Mouse (Mus musculus) heart, adult 2 months (tissue): ENCODE results near the gene Gm13287.
"Not testable (repeated sequence)": the region's sequence is repeated elsewhere in the genome, so short reads cannot be mapped to it uniquely, and the experiment has no call there.

Source experiments
- CTCF ChIP-seq: fragments of 200-600 bp; IDR thresholded peaks from 2 replicates; pipeline ENCODE4 v1.8.1; 2022; ENCODE audit warnings: antibody characterized with exemption, mild to moderate bottlenecking, moderate library complexity
- EP300 ChIP-seq: fragments of 200-500 bp; IDR thresholded peaks from 2 replicates; pipeline ENCODE4 v1.6.1; 2011; ENCODE audit warnings: low read depth, low read length, control low read depth; ENCODE audit not compliant: insufficient read depth
- POLR2A ChIP-seq: fragments of 200-500 bp; IDR thresholded peaks from 2 replicates; pipeline ENCODE4 v1.6.1; 2011; ENCODE audit warnings: mild to moderate bottlenecking, low read depth, low read length, control low read depth; ENCODE audit not compliant: insufficient read depth

- TF ChIP-seq POLR2A, CTCF, EP300: not testable (repeated sequence)
Observed at GRCm38 (mm10) chr4:88759610-88760268, 43.3 kb upstream of the Gm13287 start, which contains the start of gene Gm13283.
